Mouse (Mus musculus) E14TG2a.4 (cell line): Measurements from ENCODE around the gene Klc4.

Source experiments
- H3K27me3 ChIP-seq: 2 replicates; pipeline ENCODE4 v1.6.1; 2014; ENCODE audit warnings: low read length, control low read depth; ENCODE audit not compliant: insufficient read depth
- H3K36me3 ChIP-seq: 2 replicates; pipeline ENCODE4 v1.6.1; 2014; ENCODE audit warnings: low read length, control low read depth; ENCODE audit not compliant: insufficient read depth
- H3K4me1 ChIP-seq: replicated peaks from 2 replicates; pipeline ENCODE4 v1.6.1; 2014; ENCODE audit warnings: low read depth, low read length, control low read depth
- H3K4me3 ChIP-seq: replicated peaks from 2 replicates; pipeline ENCODE4 v1.5.1; 2014; ENCODE audit warnings: mild to moderate bottlenecking, low read length
- H3K9me3 ChIP-seq: 2 replicates; pipeline ENCODE4 v1.6.1; 2014; ENCODE audit warnings: low read length, control low read depth
- CTCF ChIP-seq: conservative IDR thresholded peaks from 2 replicates; pipeline ENCODE4 v1.5.1; 2014; ENCODE audit warnings: low read length
- NANOG ChIP-seq: IDR thresholded peaks from 2 replicates; pipeline ENCODE4 v1.6.1; 2014; ENCODE audit warnings: borderline replicate concordance, low read length, mixed read lengths
- POU5F1 ChIP-seq: IDR thresholded peaks from 2 replicates; pipeline ENCODE4 v1.6.1; 2014; ENCODE audit warnings: low read length, borderline replicate concordance

Gene Klc4

DNA sequence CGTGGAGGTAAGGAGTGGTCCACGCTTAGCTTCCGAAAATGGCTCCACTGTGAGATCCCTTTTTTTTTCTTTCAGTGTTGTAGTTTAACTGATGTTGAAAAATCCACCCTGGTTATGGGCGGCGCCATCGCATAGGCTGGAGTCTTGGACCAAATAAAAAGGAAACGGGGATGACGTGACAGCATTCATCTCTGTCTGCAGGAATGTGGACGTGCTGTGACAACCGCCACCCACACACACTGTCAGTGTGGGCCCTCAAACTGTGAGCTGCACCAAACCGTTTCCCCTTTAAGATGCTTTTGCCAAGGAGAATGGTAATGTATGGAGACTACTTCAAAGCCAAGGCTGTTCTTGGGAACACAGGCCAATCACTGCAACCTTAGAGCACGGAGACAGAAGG is 39.8 kb downstream of the Klc4 start:
- TF ChIP-seq NANOG, result no peak
- TF ChIP-seq CTCF, result no peak
- H3K9me3 ChIP-seq, result no peaks in the 10 kb centered on the region
- peaks cover 79% of the 10 kb centered on the region for H3K4me1 ChIP-seq
- H3K27me3 ChIP-seq, result no peaks in the 10 kb centered on the region
- H3K4me3 ChIP-seq, result no peak overlapping the region
- no peaks in the 10 kb centered on the region for H3K36me3 ChIP-seq

DNA sequence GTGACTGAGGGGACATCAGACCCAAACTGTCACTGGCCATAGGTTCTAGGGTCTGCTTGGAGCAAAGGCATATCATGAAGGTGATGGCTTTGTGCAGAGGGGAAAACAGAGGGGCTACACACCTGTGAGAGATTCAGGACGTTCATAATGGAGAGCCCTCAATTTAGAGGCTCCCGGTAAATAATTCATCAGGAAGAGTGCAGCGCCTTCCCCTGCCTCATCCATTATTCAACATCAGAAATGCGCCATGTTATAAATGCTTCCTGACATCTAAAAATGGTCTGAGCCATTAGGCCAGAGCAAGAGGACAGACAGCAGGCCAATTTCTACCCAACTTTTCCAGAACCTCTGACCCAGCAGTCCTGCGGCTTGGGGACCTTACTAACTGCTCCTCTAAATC is 40.7 kb downstream of the Klc4 start:
- Histone ChIP-seq H3K9me3 (no peaks in the 10 kb centered on the region), H3K36me3 (no peaks in the 10 kb centered on the region), H3K4me1 (peaks cover 75% of the 10 kb centered on the region), H3K27me3 (no peaks in the 10 kb centered on the region), H3K4me3 (no peak overlapping the region)
- TF ChIP-seq CTCF, result no peak
- no peak for TF ChIP-seq POU5F1
- no peak for TF ChIP-seq NANOG

DNA sequence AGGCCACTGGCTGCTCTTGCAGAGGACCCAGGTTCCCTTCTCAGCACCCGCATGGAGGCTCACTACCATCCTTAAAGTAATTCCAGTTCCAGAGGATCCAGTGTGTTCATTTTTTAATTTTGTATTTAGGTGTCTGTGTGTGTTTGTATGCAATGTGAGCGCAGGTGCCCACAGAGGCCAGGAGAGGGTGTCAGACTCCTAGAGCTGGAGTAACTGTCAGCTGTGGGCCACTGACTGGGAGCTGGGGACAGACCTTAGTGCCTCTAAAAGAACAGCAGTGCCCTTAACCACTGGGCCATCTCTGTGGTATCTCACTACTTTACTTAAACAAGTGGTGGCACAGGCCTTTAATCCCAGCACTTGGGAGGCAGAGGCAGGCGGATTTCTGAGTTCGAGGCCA is 42.6 kb downstream of the Klc4 start:
- Histone ChIP-seq H3K9me3 (no peaks in the 10 kb centered on the region), H3K27me3 (no peaks in the 10 kb centered on the region), H3K4me3 (no peak overlapping the region), H3K36me3 (no peaks in the 10 kb centered on the region; the same call in 1 of the 2 replicates), H3K4me1 (peaks cover 71% of the 10 kb centered on the region)
- TF ChIP-seq POU5F1 (no peak), CTCF (no peak), NANOG (no peak)

DNA sequence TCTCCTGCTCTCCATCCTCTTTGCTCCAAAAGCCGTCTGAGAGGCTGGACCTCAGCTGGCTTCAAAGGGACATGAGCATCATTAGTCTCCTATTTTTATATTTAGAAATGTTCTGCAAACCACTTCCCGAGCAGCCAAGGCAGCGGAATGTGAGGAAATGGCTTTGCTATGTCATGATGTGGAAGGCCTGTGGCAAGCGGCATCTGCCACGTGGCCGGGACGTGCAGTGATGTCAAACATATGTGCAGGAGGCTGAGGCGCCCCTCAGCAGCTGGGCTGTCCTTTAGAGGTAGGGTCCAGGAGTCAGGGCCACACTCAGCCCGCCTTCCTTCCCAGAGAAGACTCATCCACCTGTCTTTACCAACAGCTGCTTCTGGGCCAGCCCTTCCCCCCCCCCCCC is 43.6 kb downstream of the Klc4 start:
- H3K9me3 ChIP-seq, result no peaks in the 10 kb centered on the region
- no peaks in the 10 kb centered on the region for H3K27me3 ChIP-seq
- TF ChIP-seq POU5F1 (no peak), CTCF (no peak), NANOG (no peak)
- H3K4me3 ChIP-seq, result peak overlapping the region; percentile 13; the same call in 1 of the 2 replicates
- peaks cover 71% of the 10 kb centered on the region for H3K4me1 ChIP-seq
- peaks cover 4% of the 10 kb centered on the region for H3K36me3 ChIP-seq

DNA sequence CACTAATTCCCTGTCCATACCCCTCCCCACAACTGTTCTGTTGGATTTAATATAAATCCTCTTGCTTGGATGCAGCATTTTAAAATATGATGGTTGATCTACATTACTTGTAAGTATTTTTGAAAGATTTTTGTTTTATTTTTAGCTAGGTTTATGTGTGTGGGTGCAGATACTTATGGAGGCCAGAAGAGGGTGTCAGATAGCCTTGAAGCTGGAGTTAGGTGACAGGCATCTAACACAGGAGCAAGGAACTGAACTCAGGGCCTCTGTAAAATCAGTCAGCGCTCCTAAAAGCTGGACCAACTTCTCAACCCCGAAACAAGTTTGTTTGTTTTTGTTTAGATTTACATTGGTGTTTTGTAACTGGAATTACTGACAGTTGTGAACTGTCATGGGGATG is 45.3 kb downstream of the Klc4 start:
- H3K4me3 ChIP-seq, result no peak overlapping the region
- H3K36me3 ChIP-seq, result peaks cover 4% of the 10 kb centered on the region
- TF ChIP-seq NANOG (no peak), CTCF (peak; percentile 43)
- H3K27me3 ChIP-seq, result no peaks in the 10 kb centered on the region
- H3K9me3 ChIP-seq, result no peaks in the 10 kb centered on the region
- peaks cover 69% of the 10 kb centered on the region for H3K4me1 ChIP-seq

DNA sequence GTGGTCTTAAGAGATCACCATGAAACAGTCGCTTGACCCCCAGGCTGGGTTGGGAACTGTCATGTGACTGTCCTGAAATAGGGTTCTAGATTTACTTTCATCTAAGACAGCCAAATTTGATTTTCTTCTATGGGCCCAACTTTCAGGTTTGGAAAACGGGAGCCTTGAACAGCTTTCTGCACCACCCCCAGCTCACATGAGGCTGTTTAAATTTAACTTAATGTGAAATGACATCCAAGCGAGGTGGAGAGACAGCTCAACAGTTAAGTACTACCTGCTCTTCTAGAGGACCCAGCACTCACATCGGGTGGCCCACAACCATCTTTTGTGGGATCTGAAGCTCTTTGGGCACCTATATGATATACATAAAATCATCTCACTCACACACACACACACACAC is 46.9 kb downstream of the Klc4 start:
- TF ChIP-seq CTCF (no peak), NANOG (no peak), POU5F1 (no peak)
- Histone ChIP-seq H3K9me3 (no peaks in the 10 kb centered on the region), H3K36me3 (peaks cover 4% of the 10 kb centered on the region), H3K4me3 (no peak overlapping the region), H3K27me3 (no peaks in the 10 kb centered on the region), H3K4me1 (peaks cover 72% of the 10 kb centered on the region)

DNA sequence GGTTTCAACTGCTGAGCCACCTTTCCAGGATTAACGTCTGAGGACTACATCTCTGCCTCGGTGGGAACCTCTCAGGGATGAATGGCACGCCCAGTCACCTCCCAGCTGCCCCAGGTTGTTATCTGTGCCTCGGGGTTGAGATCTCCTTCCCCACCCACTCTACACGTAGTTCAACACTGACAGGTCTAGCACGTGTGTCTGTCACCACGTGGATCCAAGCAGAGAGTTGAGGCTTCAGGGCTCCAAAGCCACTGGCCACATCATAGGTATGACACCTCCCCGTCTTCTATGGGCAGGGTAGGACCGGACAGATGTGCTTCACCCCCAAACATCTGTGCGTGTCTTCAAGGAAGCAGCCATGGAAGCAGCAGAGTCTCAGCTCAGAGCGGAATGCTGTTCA is 47.9 kb downstream of the Klc4 start:
- H3K4me1 ChIP-seq, result peaks cover 78% of the 10 kb centered on the region
- no peaks in the 10 kb centered on the region for H3K27me3 ChIP-seq
- H3K9me3 ChIP-seq, result no peaks in the 10 kb centered on the region
- no peak overlapping the region for H3K4me3 ChIP-seq
- peaks cover 4% of the 10 kb centered on the region for H3K36me3 ChIP-seq
- TF ChIP-seq NANOG (no peak), CTCF (no peak), POU5F1 (no peak)

DNA sequence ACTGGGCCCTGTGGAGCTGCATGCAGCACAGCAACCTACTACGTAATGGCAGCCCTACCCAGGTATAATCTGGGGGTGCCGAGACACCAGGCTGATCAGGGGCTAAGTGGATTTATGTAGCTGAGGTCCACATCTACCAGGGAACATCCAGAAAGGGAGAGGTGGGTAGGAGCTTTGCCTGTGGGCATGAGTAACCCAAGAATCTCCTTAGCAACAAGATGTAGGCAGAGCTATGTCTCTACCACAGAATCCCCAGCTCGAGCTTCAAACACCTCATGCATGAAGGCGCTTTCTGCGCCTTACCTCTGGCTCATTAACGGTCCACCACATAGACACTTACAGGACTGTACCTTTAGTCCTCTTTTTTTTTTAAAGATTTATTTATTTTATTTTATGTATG is 50.5 kb downstream of the Klc4 start:
- Histone ChIP-seq H3K36me3 (peaks cover 12% of the 10 kb centered on the region), H3K4me1 (peaks cover 72% of the 10 kb centered on the region), H3K9me3 (no peaks in the 10 kb centered on the region), H3K4me3 (peak overlapping the region; percentile 29), H3K27me3 (no peaks in the 10 kb centered on the region)
- TF ChIP-seq CTCF, result no peak
- no peak for TF ChIP-seq NANOG
- TF ChIP-seq POU5F1, result no peak

DNA sequence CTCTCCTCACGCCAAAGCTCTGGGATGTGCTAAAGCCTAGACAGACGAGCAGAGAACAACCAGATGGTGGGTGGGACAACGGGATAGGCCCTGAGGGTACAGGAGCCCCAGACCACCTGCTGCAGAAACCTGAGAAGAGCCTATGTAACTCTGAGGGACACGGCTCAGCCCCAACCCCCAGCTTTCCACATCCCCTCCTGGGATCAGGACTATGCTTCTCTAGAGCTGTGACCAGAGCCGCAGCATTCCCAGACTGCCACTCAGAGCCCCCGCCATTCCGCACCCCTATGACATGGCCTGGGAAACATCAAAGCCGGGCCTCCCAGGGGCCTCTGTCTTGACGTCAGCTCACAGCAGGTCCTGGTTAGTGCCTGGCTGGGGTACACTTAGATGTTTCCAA is 51.2 kb downstream of the Klc4 start:
- Histone ChIP-seq H3K36me3 (peaks cover 19% of the 10 kb centered on the region), H3K4me1 (peaks cover 69% of the 10 kb centered on the region), H3K4me3 (peak overlapping the region; percentile 29), H3K27me3 (no peaks in the 10 kb centered on the region), H3K9me3 (no peaks in the 10 kb centered on the region)
- TF ChIP-seq POU5F1 (no peak), CTCF (no peak), NANOG (no peak)
